Mouse (Mus musculus): Measurements from ENCODE around the gene Arl5c. TPM values are rescaled to one million over a fixed set of nuclear protein-coding genes. Genes with fewer than 3 reads are reported as not detected.

Arl5c gene
- polyA plus RNA-seq, 1 experiment from 2014 or later: 9.8 TPM

GRCm38 (mm10) chr11:98001351-98001824 is 5.4 kb upstream of the Arl5c start:
- ATAC-seq (ENCODE audit: low FRiP score, low TSS enrichment) (no peak), DNase-seq (ENCODE audit: low spot score) (no peak)
- WGBS: 30% methylated on average over 11 of the region's 11 CpGs
- no peaks in the 10 kb centered on the region for H3K9me3 ChIP-seq (ENCODE audit: control insufficient read depth, low read length)
- no peak overlapping the region for H3K4me3 ChIP-seq (ENCODE audit: low read depth, low read length)
- no peaks in the 10 kb centered on the region for H3K27me3 ChIP-seq (ENCODE audit: control insufficient read depth, insufficient read depth, low read length)
- TF ChIP-seq CTCF (IDR thresholded peaks at IDR 0.05; ENCODE audit: low read depth): no peak
- TF ChIP-seq EP300 (optimal IDR thresholded peaks at IDR 0.05): no peak
- H3K4me1 ChIP-seq (replicated peaks; ENCODE audit: control insufficient read depth, insufficient read depth): no peaks in the 10 kb centered on the region
- no peak overlapping the region for H3K27ac ChIP-seq (replicated peaks)
- H3K36me3 ChIP-seq (ENCODE audit: control insufficient read depth, insufficient read depth, low read length): no peaks in the 10 kb centered on the region
- H3K9ac ChIP-seq (ENCODE audit: low read length): no peak overlapping the region
- no peak overlapping the region for H3K4me2 ChIP-seq (replicated peaks; ENCODE audit: low read depth)

GRCm38 (mm10) chr11:98000378-98001140 is 4.6 kb upstream of the Arl5c start:
- Histone ChIP-seq H3K9ac (ENCODE audit: low read length) (no peak overlapping the region), H3K36me3 (ENCODE audit: control insufficient read depth, insufficient read depth, low read length) (no peaks in the 10 kb centered on the region), H3K4me1 (replicated peaks; ENCODE audit: control insufficient read depth, insufficient read depth) (no peaks in the 10 kb centered on the region), H3K4me2 (replicated peaks; ENCODE audit: low read depth) (no peak overlapping the region), H3K4me3 (ENCODE audit: low read depth, low read length) (no peak overlapping the region), H3K9me3 (ENCODE audit: control insufficient read depth, low read length) (no peaks in the 10 kb centered on the region), H3K27ac (replicated peaks) (no peak overlapping the region), H3K27me3 (ENCODE audit: control insufficient read depth, insufficient read depth, low read length) (no peaks in the 10 kb centered on the region)
- WGBS: 28% methylated on average over 7 of the region's 7 CpGs
- DNase-seq (ENCODE audit: low spot score): no peak
- ATAC-seq (ENCODE audit: low FRiP score, low TSS enrichment): no peak
- TF ChIP-seq EP300 (optimal IDR thresholded peaks at IDR 0.05) (no peak), CTCF (IDR thresholded peaks at IDR 0.05; ENCODE audit: low read depth) (no peak)

GRCm38 (mm10) chr11:97999748-98000147 is 3.8 kb upstream of the Arl5c start:
- 0 out of 2 replicates have a peak, but pooled peaks cover 2% of the 10 kb centered on the region for H3K4me1 ChIP-seq (replicated peaks; ENCODE audit: control insufficient read depth, insufficient read depth)
- H3K4me3 ChIP-seq (ENCODE audit: low read depth, low read length): no peak overlapping the region
- 52% methylated on average over 5 of the region's 5 CpGs for WGBS
- no peak overlapping the region for H3K9ac ChIP-seq (ENCODE audit: low read length)
- H3K27me3 ChIP-seq (ENCODE audit: control insufficient read depth, insufficient read depth, low read length): no peaks in the 10 kb centered on the region
- H3K36me3 ChIP-seq (ENCODE audit: control insufficient read depth, insufficient read depth, low read length): no peaks in the 10 kb centered on the region
- ATAC-seq (ENCODE audit: low FRiP score, low TSS enrichment): no peak
- TF ChIP-seq CTCF (IDR thresholded peaks at IDR 0.05; ENCODE audit: low read depth): no peak
- TF ChIP-seq EP300 (optimal IDR thresholded peaks at IDR 0.05): no peak
- DNase-seq (ENCODE audit: low spot score): no peak
- no peak overlapping the region for H3K27ac ChIP-seq (replicated peaks)
- H3K4me2 ChIP-seq (replicated peaks; ENCODE audit: low read depth): no peak overlapping the region
- no peaks in the 10 kb centered on the region for H3K9me3 ChIP-seq (ENCODE audit: control insufficient read depth, low read length)

- Histone ChIP-seq H3K4me1 (replicated peaks; ENCODE audit: control insufficient read depth, insufficient read depth) (0 out of 2 replicates have a peak, but pooled peaks cover 3% of the 10 kb centered on the region), H3K27me3 (ENCODE audit: control insufficient read depth, insufficient read depth, low read length) (no peaks in the 10 kb centered on the region), H3K9ac (ENCODE audit: low read length) (no peak overlapping the region), H3K4me2 (replicated peaks; ENCODE audit: low read depth) (no peak overlapping the region), H3K4me3 (ENCODE audit: low read depth, low read length) (no peak overlapping the region), H3K36me3 (ENCODE audit: control insufficient read depth, insufficient read depth, low read length) (no peaks in the 10 kb centered on the region), H3K27ac (replicated peaks) (no peak overlapping the region), H3K9me3 (ENCODE audit: control insufficient read depth, low read length) (no peaks in the 10 kb centered on the region)
- DNase-seq (ENCODE audit: low spot score) (no peak), ATAC-seq (ENCODE audit: low FRiP score, low TSS enrichment) (no peak)
- 49% methylated on average over 7 of the region's 7 CpGs for WGBS
- TF ChIP-seq EP300 (optimal IDR thresholded peaks at IDR 0.05) (no peak), CTCF (IDR thresholded peaks at IDR 0.05; ENCODE audit: low read depth) (no peak)
Measured at GRCm38 (mm10) chr11:97998898-97999608, 3.1 kb upstream of the Arl5c start.

- Histone ChIP-seq H3K4me1 (replicated peaks; ENCODE audit: control insufficient read depth, insufficient read depth) (0 out of 2 replicates have a peak, but pooled peaks cover 3% of the 10 kb centered on the region), H3K4me2 (replicated peaks; ENCODE audit: low read depth) (no peak overlapping the region)
- 68% methylated on average over 11 of the region's 11 CpGs for WGBS
Measured at GRCm38 (mm10) chr11:97998074-97998793, 2.3 kb upstream of the Arl5c start.

More at GRCm38 (mm10) chr11:97998074-97998793, 2.3 kb upstream of the Arl5c start:
- Histone ChIP-seq H3K27me3 (ENCODE audit: control insufficient read depth, insufficient read depth, low read length) (no peaks in the 10 kb centered on the region), H3K4me3 (ENCODE audit: low read depth, low read length) (no peak overlapping the region), H3K9me3 (ENCODE audit: control insufficient read depth, low read length) (no peaks in the 10 kb centered on the region), H3K27ac (replicated peaks) (no peak overlapping the region), H3K36me3 (ENCODE audit: control insufficient read depth, insufficient read depth, low read length) (no peaks in the 10 kb centered on the region), H3K9ac (ENCODE audit: low read length) (no peak overlapping the region)
- DNase-seq (ENCODE audit: low spot score): no peak
- TF ChIP-seq CTCF (IDR thresholded peaks at IDR 0.05; ENCODE audit: low read depth): no peak
- ATAC-seq (ENCODE audit: low FRiP score, low TSS enrichment): no peak
